Mouse (Mus musculus) cerebellum, postnatal 4 days (tissue): ENCODE measurements at regions not wholly inside any gene's neighbourhood (a gene's known extent, or its start where the extent isn't known, plus 50 kb on each side); places are given as distances from the start of the nearest gene placed in this dataset.

ENCODE experiments used
- DNase-seq, 2 experiments: peaks; one replicate each; pipeline ENCODE4 v3.0.0; 2022; ENCODE audit warnings: low spot score in 2 of 2, mixed read lengths in 1 of 2

DNA sequence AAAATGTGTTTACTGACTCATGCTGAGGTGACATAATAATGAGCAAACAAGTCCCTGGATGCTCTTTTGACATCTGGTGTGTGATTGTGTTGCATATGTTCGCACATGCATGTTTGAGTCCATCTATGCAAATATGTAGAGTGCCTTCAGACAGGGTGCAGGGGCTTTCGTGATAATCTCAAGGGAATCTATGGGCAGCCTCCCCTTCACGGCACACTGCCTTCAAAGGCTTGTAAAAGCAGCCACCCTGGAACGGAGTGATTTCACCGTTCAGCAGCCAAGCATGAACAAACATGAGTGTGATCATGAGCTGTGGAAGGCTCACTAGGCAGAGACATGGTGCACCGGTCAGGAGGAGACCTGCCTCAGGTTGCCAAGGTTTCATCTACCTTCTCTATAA is 57.1 kb upstream of the Mbip start:
- no peak for DNase-seq

- no peak for DNase-seq
Observed at GRCm38 (mm10) chr12:56402137-56402536, 56.4 kb upstream of the Mbip start.
